Mouse (Mus musculus) spleen, adult 2 months (tissue): ENCODE measurements around the gene Psors1c2. TPM values are rescaled to one million over a fixed set of nuclear protein-coding genes. Genes with fewer than 3 reads are reported as not detected.
A peak's percentile ranks its signal among the peaks of the same experiment; 100 is the strongest.

Experiments used
- DNase-seq, 2 experiments: peaks; one replicate each; pipeline versions ENCODE4 v3.0.0 to v3.0.0-alpha.2; 2012 to 2021; ENCODE audit warnings: low spot score in 2 of 2, low read depth in 1 of 2
- H3K27ac ChIP-seq: fragments of 200-500 bp; 2 replicates; pipeline ENCODE4 v1.5.1; 2012; ENCODE audit warnings: low read length, inconsistent platforms; ENCODE audit not compliant: insufficient read depth
- H3K27me3 ChIP-seq: fragments of 200-500 bp; 2 replicates; pipeline ENCODE4 v1.6.1; 2012; ENCODE audit warnings: mild to moderate bottlenecking, moderate library complexity, low read length, inconsistent platforms; ENCODE audit not compliant: control insufficient read depth, insufficient read depth
- H3K36me3 ChIP-seq: fragments of 200-500 bp; 2 replicates; pipeline ENCODE4 v1.6.1; 2012; ENCODE audit warnings: mild to moderate bottlenecking, low read length, inconsistent platforms; ENCODE audit not compliant: control insufficient read depth, insufficient read depth
- H3K4me1 ChIP-seq: fragments of 200-500 bp; 2 replicates; pipeline ENCODE4 v1.6.1; 2011; ENCODE audit warnings: inconsistent platforms; ENCODE audit not compliant: control insufficient read depth, insufficient read depth, insufficient read length
- H3K4me3 ChIP-seq: fragments of 200-500 bp; 2 replicates; pipeline ENCODE4 v1.5.1; 2011; ENCODE audit warnings: mild to moderate bottlenecking, inconsistent platforms; ENCODE audit not compliant: insufficient read depth, insufficient read length; ENCODE audit errors: extremely low read depth
- CTCF ChIP-seq: fragments of 200-500 bp; IDR thresholded peaks from 2 replicates; pipeline ENCODE4 v1.5.1; 2011; ENCODE audit warnings: mild to moderate bottlenecking, inconsistent platforms; ENCODE audit not compliant: insufficient read depth, insufficient read length, insufficient replicate concordance; ENCODE audit errors: extremely low read depth
- POLR2A ChIP-seq: fragments of 200-500 bp; IDR thresholded peaks from 2 replicates; pipeline ENCODE4 v1.6.1; 2011; ENCODE audit warnings: low read depth, low read length, inconsistent platforms
- WGBS: fragments of 180-500 bp; shearing (Covaris S2); methylation state at CpG from one replicate; pipeline ENCODE4 v1.1.7; 2018; 5-methylcytosine and 5-hydroxymethylcytosine counted together
- polyA plus RNA-seq: library from polyadenylated mRNA; depleted of rRNA; stranded (reverse); fragments of >200 nt; gene quantifications from 2 replicates; pipeline ENCODE4 v1.2.3, GENCODE M21; 2012

Gene Psors1c2
- polyA plus RNA-seq, 1 experiment: 0.09 TPM

GRCm38 (mm10) chr17:35534343-35534742, 1.3 kb downstream of the Psors1c2 start:
- H3K27ac ChIP-seq: no peak overlapping the region
- no peaks in the 10 kb centered on the region for H3K4me1 ChIP-seq
- 6% methylated on average over 6 of the region's 6 CpGs for WGBS
- H3K36me3 ChIP-seq: no peaks in the 10 kb centered on the region
- H3K4me3 ChIP-seq: no peak overlapping the region
- 0 out of 2 replicates have a peak, but pooled peaks cover 2% of the 10 kb centered on the region for H3K27me3 ChIP-seq
- no peak for TF ChIP-seq POLR2A
- TF ChIP-seq CTCF: peak; percentile 86; the same call in 1 of the 2 replicates
- DNase-seq: peak; percentile 30 to 67

GRCm38 (mm10) chr17:35537421-35537820, 4.4 kb downstream of the Psors1c2 start:
- H3K4me1 ChIP-seq: no peaks in the 10 kb centered on the region
- no peak overlapping the region for H3K27ac ChIP-seq
- TF ChIP-seq CTCF (no peak), POLR2A (no peak)
- no peaks in the 10 kb centered on the region for H3K36me3 ChIP-seq
- WGBS: 82% methylated on average over 4 of the region's 4 CpGs
- H3K4me3 ChIP-seq: no peak overlapping the region
- H3K27me3 ChIP-seq: 0 out of 2 replicates have a peak, but pooled peaks cover 2% of the 10 kb centered on the region
- no peak for DNase-seq

GRCm38 (mm10) chr17:35538476-35538875, 5.5 kb downstream of the Psors1c2 start:
- Histone ChIP-seq H3K36me3 (no peaks in the 10 kb centered on the region), H3K27me3 (0 out of 2 replicates have a peak, but pooled peaks cover 2% of the 10 kb centered on the region), H3K27ac (no peak overlapping the region), H3K4me1 (no peaks in the 10 kb centered on the region; the same call in 1 of the 2 replicates), H3K4me3 (no peak overlapping the region)
- WGBS: 86% methylated on average over 1 of the region's 1 CpGs
- TF ChIP-seq POLR2A (no peak), CTCF (no peak)
- no peak for DNase-seq

- 57% methylated on average over 10 of the region's 10 CpGs for WGBS
- Histone ChIP-seq H3K27me3 (0 out of 2 replicates have a peak, but pooled peaks cover 2% of the 10 kb centered on the region), H3K4me3 (no peak overlapping the region), H3K36me3 (no peaks in the 10 kb centered on the region), H3K4me1 (no peaks in the 10 kb centered on the region; the same call in 1 of the 2 replicates), H3K27ac (no peak overlapping the region)
- no peak for DNase-seq
- TF ChIP-seq POLR2A: no peak
- no peak for TF ChIP-seq CTCF
Observed at GRCm38 (mm10) chr17:35539540-35539939, 6.5 kb downstream of the Psors1c2 start.

- H3K4me3 ChIP-seq: no peak overlapping the region
- no peaks in the 10 kb centered on the region for H3K27me3 ChIP-seq
- no peak for TF ChIP-seq CTCF
- no peak for TF ChIP-seq POLR2A
- 78% methylated on average over 15 of the region's 15 CpGs for WGBS
- H3K27ac ChIP-seq: no peak overlapping the region
- DNase-seq: no peak
- no peaks in the 10 kb centered on the region; the same call in 1 of the 2 replicates for H3K4me1 ChIP-seq
- no peaks in the 10 kb centered on the region for H3K36me3 ChIP-seq
Observed at GRCm38 (mm10) chr17:35542761-35543411, 9.9 kb downstream of the Psors1c2 start.

GRCm38 (mm10) chr17:35543412-35543861, 10.4 kb downstream of the Psors1c2 start:
- Histone ChIP-seq H3K4me1 (no peaks in the 10 kb centered on the region; the same call in 1 of the 2 replicates), H3K36me3 (no peaks in the 10 kb centered on the region), H3K4me3 (no peak overlapping the region), H3K27ac (no peak overlapping the region), H3K27me3 (no peaks in the 10 kb centered on the region)
- no peak for TF ChIP-seq CTCF
- TF ChIP-seq POLR2A: no peak
- no peak for DNase-seq
- WGBS: 64% methylated on average over 14 of the region's 14 CpGs

GRCm38 (mm10) chr17:35544001-35544400, 11.0 kb downstream of the Psors1c2 start:
- H3K4me1 ChIP-seq: no peaks in the 10 kb centered on the region; the same call in 1 of the 2 replicates
- no peak overlapping the region for H3K27ac ChIP-seq
- no peaks in the 10 kb centered on the region for H3K27me3 ChIP-seq
- H3K36me3 ChIP-seq: no peaks in the 10 kb centered on the region
- no peak for DNase-seq
- 56% methylated on average over 6 of the region's 6 CpGs for WGBS
- no peak overlapping the region for H3K4me3 ChIP-seq
- TF ChIP-seq CTCF: no peak
- no peak for TF ChIP-seq POLR2A
